Mouse (Mus musculus) megakaryocyte, embryonic 14.5 days (primary cell): ENCODE data around the gene Lrig2.

ENCODE experiments used
- FLI1 ChIP-seq: IDR thresholded peaks from 2 replicates; pipeline ENCODE4 v1.6.1; 2012; ENCODE audit warnings: low read length, inconsistent platforms, mixed read lengths
- GATA1 ChIP-seq: IDR thresholded peaks from 3 replicates; pipeline ENCODE4 v1.6.1; 2012; ENCODE audit warnings: mixed read lengths, low read length, inconsistent platforms, borderline replicate concordance

DNA sequence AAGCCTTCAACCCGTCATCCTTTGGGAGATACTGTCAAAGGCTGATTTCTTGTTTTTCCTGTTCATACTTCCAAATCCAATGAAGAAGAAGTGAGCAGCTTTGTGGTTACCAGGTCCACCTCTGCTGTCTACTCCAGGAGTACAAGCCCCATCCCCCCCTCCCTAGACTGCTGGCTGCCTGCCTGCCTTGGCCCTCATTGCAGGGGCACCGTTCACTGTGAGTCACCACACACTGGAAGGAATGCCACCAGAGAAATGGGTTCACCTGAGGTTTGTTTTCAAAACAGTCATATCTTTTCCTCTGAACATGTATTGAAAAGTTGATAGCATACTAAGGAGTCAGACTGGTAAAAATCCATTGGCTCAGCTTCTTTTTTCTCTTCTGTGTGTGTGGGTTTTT is 110.5 kb downstream of the Lrig2 start:
- TF ChIP-seq GATA1 (no peak), FLI1 (no peak)
